Mouse (Mus musculus): ENCODE measurements around the gene Krt27.

GRCm38 (mm10) chr11:99333426-99333825 is 17.5 kb downstream of the Krt27 start:
- TF ChIP-seq EP300 (IDR thresholded peaks at IDR 0.05): no peak
- TF ChIP-seq CTCF (IDR thresholded peaks at IDR 0.05): no peak

All from lung, postnatal 0 days (tissue).